Mouse (Mus musculus) hindbrain, embryonic 12.5 days (tissue): ENCODE data around the gene Trmt10b. TPM values are rescaled to one million over a fixed set of nuclear protein-coding genes. Genes with fewer than 3 reads are reported as not detected.

Experiments used
- polyA plus RNA-seq: library from polyadenylated mRNA; unstranded; fragments of >200 nt; fragmentation: Nextera tagmentation; extraction: Ambion mirVana; gene quantifications from 2 replicates; pipeline ENCODE4 v1.2.1, GENCODE M21; 2016

The Trmt10b gene
- polyA plus RNA-seq, 1 experiment from 2014 or later: 16.8 TPM

Other genes with a start within 250 kb of the Trmt10b start
- 17.5 and 17.6 TPM in 2 replicates for gene Fbxo10, start 212.5 kb upstream of the Trmt10b start, polyA plus RNA-seq
- 137 and 148 TPM in 2 replicates for gene Tomm5, start 189.0 kb upstream of the Trmt10b start, polyA plus RNA-seq
- 2.0 and 2.5 TPM in 2 replicates for gene Frmpd1, start 112.3 kb upstream of the Trmt10b start, polyA plus RNA-seq
- 16.7 and 18.8 TPM in 2 replicates for gene Dcaf10, start 45.0 kb downstream of the Trmt10b start, polyA plus RNA-seq
- gene Exosc3, start 45.6 kb downstream of the Trmt10b start, polyA plus RNA-seq: 64.4 and 67.8 TPM in 2 replicates
- gene Slc25a51, start 111.6 kb downstream of the Trmt10b start, polyA plus RNA-seq: 78.7 and 82.7 TPM in 2 replicates
- gene Shb, start 235.3 kb downstream of the Trmt10b start, polyA plus RNA-seq: 10.0 and 10.1 TPM in 2 replicates